Mouse (Mus musculus) liver, embryonic 12.5 days (tissue): ENCODE measurements at regions not wholly inside any gene's neighbourhood (a gene's known extent, or its start where the extent isn't known, plus 50 kb on each side); places are given as distances from the start of the nearest gene placed in this dataset.

Experiments used
- ATAC-seq: fragments of 200-750 bp; cut with Nextera tagmentation; 2 replicates; pipeline ENCODE4 v1.8.0; 2017; ENCODE audit warnings: moderate number of reproducible peaks, mild to moderate bottlenecking, moderate library complexity
- H3K27ac ChIP-seq: fragments of 300-500 bp; sonication (generic); 2 replicates; pipeline ENCODE4 v1.5.1; 2016; ENCODE audit warnings: mild to moderate bottlenecking
- H3K27me3 ChIP-seq: fragments of 300-500 bp; sonication (generic); replicated peaks from 2 replicates; pipeline ENCODE4 v1.6.1; 2016; ENCODE audit warnings: mild to moderate bottlenecking, moderate library complexity
- H3K36me3 ChIP-seq: fragments of 300-500 bp; sonication (generic); 2 replicates; pipeline ENCODE4 v1.6.1; 2016; ENCODE audit warnings: mild to moderate bottlenecking, moderate library complexity
- H3K4me1 ChIP-seq: fragments of 300-500 bp; sonication (generic); 2 replicates; pipeline ENCODE4 v1.6.1; 2016
- H3K4me2 ChIP-seq: fragments of 300-500 bp; sonication (generic); 2 replicates; pipeline ENCODE4 v1.6.1; 2016; ENCODE audit warnings: mild to moderate bottlenecking, moderate library complexity
- H3K4me3 ChIP-seq: fragments of 300-500 bp; sonication (generic); 2 replicates; pipeline ENCODE4 v1.5.1; 2016; ENCODE audit warnings: mild to moderate bottlenecking, moderate library complexity
- H3K9ac ChIP-seq: fragments of 300-500 bp; sonication (generic); 2 replicates; pipeline ENCODE4 v1.6.1; 2016; ENCODE audit warnings: mild to moderate bottlenecking, moderate library complexity
- H3K9me3 ChIP-seq: fragments of 300-500 bp; sonication (generic); replicated peaks from 2 replicates; pipeline ENCODE4 v1.6.1; 2016; ENCODE audit warnings: mild to moderate bottlenecking, moderate library complexity
- WGBS: fragments of 180-500 bp; shearing (Covaris S2); methylation state at CpG from one replicate; pipeline ENCODE4 v1.1.7; 2016; ENCODE audit not compliant: insufficient replicate concordance; 5-methylcytosine and 5-hydroxymethylcytosine counted together

DNA sequence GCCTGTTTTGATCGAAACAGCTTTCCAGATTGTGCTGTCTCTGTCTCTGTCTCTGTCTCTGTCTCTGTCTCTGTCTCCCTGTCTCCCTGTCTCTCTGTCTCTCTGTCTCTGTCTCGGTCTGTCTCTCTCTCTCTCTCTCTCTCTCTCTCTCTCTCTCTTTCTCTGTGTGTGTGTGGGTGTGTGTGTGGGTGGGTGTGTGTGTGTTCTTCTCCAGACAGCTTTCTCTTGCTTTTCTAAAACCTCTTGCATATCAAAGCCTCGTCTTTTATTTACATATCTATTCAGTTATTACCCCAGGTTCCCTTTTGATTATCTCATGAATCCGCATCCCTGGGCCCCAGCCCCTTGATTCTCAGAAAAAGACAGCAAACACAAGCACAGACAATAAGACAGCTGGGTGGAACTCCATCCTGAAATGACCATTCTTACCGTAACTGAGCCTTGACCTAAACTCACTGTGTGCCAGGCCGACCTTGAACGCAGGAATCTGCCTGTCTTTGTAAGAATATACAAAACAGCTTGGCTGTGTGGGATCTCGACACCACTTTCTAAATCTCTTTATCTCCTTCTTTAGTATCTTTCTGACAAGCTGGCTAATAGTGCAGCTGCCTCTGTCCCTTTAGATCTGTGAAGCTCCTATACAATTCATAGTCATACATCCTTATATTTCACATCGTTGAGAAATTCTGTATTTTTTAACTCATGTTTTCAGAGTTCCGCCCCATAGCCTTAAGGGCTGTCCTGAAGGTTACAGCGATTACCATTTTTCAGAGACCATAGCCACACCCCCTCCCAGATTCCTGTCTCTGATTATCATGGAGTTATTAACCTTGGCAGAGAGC is 141.3 kb downstream of the Rnd3 start:
- no peak for ATAC-seq
- H3K27ac ChIP-seq = no peak overlapping the region
- no peaks in the 10 kb centered on the region for H3K27me3 ChIP-seq
- H3K9ac ChIP-seq = no peak overlapping the region
- H3K36me3 ChIP-seq = no peaks in the 10 kb centered on the region
- no peaks in the 10 kb centered on the region for H3K9me3 ChIP-seq
- H3K4me1 ChIP-seq = no peaks in the 10 kb centered on the region
- no peak overlapping the region for H3K4me3 ChIP-seq
- WGBS = 64% methylated on average over 11 of the region's 11 CpGs
- H3K4me2 ChIP-seq = no peak overlapping the region

DNA sequence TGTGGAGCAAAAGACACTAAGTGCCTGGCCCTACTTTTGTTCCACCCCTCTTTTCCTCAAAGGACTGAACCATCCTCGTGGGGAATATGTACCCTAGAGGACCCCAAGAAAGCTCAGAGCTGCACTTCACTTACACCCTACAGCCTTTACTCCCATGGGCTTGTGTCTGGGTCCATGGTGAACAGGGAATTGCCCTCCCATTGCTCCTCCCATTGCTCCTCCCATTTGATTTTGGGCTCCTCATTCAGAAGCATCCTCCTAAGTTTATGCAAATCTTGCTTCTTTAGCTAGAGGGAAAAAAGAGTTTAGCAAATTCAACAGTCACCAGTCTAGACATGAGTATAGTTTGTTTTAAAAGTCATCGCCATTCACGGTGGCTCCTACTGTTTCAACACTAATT is 142.1 kb downstream of the Rnd3 start:
- WGBS = 53% methylated on average over 3 of the region's 3 CpGs

DNA sequence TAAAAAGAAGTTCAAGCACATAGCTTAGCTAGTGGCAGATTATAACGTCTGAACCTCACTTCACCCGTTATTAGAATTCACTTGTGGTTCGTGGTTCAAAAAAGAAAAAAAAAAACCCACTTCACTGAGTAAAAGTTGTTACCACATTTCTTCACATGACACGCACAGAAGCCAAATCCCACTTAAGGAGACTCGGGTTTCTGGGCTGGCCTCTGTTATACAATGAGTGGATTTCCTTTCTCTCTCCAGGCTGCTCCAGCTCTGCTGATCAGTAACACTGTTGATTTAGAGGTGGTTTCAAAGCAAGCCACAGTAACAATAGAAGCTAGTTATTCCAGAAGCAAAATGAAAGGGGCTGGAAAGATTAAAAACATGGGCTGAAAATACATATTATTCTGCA is 147.4 kb downstream of the Rnd3 start:
- Histone ChIP-seq H3K27me3 (no peaks in the 10 kb centered on the region), H3K27ac (no peak overlapping the region), H3K9me3 (no peaks in the 10 kb centered on the region), H3K9ac (no peak overlapping the region), H3K4me1 (no peaks in the 10 kb centered on the region), H3K4me3 (no peak overlapping the region), H3K4me2 (no peak overlapping the region), H3K36me3 (no peaks in the 10 kb centered on the region)
- WGBS = 58% methylated on average over 5 of the region's 5 CpGs
- ATAC-seq = no peak

More for the DNA sequence above, 142.1 kb downstream of the Rnd3 start:
- Histone ChIP-seq H3K9me3 (no peaks in the 10 kb centered on the region), H3K4me2 (no peak overlapping the region), H3K4me1 (no peaks in the 10 kb centered on the region), H3K36me3 (no peaks in the 10 kb centered on the region), H3K27me3 (no peaks in the 10 kb centered on the region), H3K27ac (no peak overlapping the region), H3K4me3 (no peak overlapping the region), H3K9ac (no peak overlapping the region)
- ATAC-seq = no peak

DNA sequence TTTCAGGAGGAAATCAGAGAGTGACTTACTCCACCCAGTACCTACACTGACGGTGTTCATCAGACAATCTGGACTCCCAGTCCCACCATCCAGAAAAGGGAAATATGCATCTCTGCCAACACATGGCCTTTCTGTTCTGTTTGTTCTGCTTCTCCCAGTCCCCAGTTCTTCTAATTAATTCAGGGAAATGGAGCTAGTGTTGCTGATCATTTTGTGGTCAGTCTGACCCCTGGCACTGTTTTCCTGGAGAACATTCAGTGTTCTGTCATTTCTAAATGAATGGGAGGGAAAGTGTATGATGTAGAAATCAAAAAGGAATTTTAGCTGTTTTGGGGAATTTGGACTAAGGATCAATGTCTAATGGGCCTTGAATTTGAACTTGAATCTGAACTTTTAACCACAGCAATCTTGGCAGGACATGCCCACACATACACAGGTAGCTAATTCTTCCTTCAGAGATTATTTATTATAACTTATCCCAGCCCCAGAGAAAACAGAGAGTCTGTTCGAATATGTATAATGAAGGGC is 165.0 kb downstream of the Rnd3 start:
- H3K36me3 ChIP-seq = no peaks in the 10 kb centered on the region
- no peak overlapping the region for H3K4me2 ChIP-seq
- H3K4me1 ChIP-seq = no peaks in the 10 kb centered on the region
- WGBS = 61% methylated on average over 2 of the region's 2 CpGs
- H3K4me3 ChIP-seq = no peak overlapping the region
- H3K27ac ChIP-seq = no peak overlapping the region
- no peaks in the 10 kb centered on the region for H3K9me3 ChIP-seq
- H3K9ac ChIP-seq = no peak overlapping the region
- ATAC-seq = no peak
- H3K27me3 ChIP-seq = no peaks in the 10 kb centered on the region

DNA sequence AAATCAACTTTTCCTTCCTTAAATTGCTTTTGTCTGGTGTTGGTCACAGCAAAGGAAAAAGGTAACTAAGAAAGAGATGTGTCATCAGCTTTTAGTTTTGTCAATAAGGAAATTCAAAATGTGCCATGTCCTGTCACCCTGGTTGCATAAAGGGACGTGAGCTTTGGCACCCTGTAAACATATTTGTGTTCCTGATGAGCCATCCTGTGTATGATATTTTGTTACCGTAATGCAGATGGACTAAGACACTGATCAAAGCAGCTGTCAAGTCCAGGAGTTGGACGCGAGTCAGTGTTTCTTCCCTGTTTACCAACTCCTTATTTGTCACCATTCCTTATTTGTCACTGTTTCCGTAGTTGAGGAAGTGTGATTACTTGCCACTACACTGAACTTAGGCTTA is 166.3 kb downstream of the Rnd3 start:
- H3K27me3 ChIP-seq = no peaks in the 10 kb centered on the region
- no peak overlapping the region for H3K27ac ChIP-seq
- H3K4me1 ChIP-seq = no peaks in the 10 kb centered on the region
- no peaks in the 10 kb centered on the region for H3K9me3 ChIP-seq
- no peak overlapping the region for H3K4me3 ChIP-seq
- H3K9ac ChIP-seq = no peak overlapping the region
- ATAC-seq = no peak
- WGBS = 60% methylated on average over 5 of the region's 5 CpGs
- H3K4me2 ChIP-seq = no peak overlapping the region
- no peaks in the 10 kb centered on the region for H3K36me3 ChIP-seq

DNA sequence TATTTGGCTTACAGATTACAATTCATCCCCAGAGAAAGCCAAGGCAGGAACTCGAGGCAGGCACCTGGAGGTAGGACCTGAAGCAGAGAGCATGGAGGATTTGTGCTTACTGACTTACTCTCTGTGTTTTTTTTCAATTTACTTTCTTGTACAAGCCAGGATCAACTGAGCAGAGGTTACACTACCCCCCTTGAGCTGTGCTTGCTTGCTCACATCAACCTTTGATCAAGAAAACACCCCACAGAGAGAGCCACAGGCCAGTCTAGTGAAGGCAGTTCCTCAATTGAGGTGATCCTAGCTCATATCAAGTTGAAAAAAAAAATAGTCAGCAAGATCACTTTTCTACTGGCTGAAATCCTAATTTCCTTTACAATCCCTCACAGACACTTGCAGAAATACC is 170.6 kb downstream of the Rnd3 start:
- H3K27me3 ChIP-seq = no peaks in the 10 kb centered on the region
- no peak for ATAC-seq
- no peak overlapping the region for H3K4me3 ChIP-seq
- no peaks in the 10 kb centered on the region for H3K9me3 ChIP-seq
- no peak overlapping the region for H3K9ac ChIP-seq
- H3K27ac ChIP-seq = no peak overlapping the region
- 54% methylated on average over 1 of the region's 1 CpGs for WGBS
- no peak overlapping the region for H3K4me2 ChIP-seq
- H3K4me1 ChIP-seq = no peaks in the 10 kb centered on the region
- H3K36me3 ChIP-seq = no peaks in the 10 kb centered on the region

DNA sequence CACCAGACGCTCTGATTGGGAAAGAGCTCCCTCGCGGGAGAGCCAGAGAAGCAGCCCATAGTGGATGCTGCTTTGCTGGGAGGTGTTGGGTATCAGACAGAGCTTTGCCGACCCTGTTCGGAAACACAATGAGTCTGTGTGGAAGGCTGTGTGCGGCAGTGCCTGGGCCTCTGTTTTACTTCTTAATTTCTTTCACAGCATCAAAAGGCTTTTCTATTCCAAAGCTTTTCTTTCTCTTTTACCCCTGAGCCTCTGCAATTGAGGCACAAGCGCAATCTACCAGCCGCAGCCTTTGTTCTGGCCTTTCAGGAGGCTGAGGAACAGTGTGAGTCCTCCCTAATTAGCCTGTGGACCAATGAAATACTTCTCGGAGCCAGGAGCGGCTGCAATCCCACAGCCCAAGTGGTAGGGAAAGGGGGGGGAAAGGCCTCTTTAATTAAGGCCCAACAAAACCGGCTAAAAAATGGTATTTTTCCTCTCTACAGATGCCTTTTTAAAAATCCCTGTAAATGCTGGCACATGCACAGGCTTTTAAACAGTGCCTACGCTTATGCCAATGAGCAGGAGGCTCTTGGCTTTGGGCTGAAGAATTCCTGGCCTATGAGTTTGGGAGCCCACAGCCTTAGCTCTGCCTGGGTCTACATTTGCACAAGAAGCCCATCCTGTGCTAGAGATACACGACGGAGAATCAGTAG is 177.6 kb downstream of the Rnd3 start:
- Histone ChIP-seq H3K4me2 (no peak overlapping the region), H3K27ac (no peak overlapping the region), H3K27me3 (no peaks in the 10 kb centered on the region), H3K4me1 (no peaks in the 10 kb centered on the region), H3K4me3 (no peak overlapping the region), H3K36me3 (no peaks in the 10 kb centered on the region), H3K9me3 (no peaks in the 10 kb centered on the region), H3K9ac (no peak overlapping the region)
- no peak for ATAC-seq
- 32% methylated on average over 14 of the region's 14 CpGs for WGBS

DNA sequence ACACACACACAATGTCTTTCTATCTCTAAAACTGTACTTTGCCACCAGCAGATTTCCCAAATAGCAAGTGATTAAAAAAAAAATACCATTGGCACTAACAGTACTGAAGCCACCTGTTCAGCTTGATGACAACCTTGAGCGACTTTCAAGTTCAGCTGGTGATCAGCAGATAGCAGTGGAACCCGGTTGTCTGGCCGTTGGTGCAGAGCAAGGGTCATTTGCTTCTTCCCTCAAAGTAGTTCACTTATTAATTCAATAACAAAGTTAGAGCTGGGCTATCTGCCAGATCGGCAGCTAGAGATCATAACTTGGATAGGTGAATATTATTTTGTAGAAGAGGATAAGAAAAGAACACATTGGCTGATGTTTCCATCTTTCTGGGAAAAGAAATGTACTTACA is 180.5 kb downstream of the Rnd3 start:
- 70% methylated on average over 4 of the region's 4 CpGs for WGBS

DNA sequence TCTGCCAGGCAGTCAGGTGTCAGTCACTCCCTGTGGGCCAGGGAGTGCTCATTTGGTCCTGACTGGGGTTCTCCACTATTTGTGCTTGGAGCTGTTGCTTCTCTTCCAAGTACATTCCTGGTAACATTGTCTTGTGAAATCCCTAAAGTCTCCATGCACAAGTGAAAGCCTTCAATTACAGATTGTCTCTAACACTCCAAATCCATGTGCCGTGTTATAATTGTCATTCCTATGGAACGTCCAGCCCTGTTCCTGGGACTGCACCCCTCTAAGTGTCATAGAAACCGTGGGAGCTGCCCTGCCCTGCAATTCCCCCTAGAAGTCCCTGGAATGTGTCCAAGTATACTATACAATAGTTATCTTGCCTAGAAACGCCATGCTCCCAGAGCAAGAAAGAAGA is 181.1 kb downstream of the Rnd3 start:
- no peaks in the 10 kb centered on the region for H3K4me1 ChIP-seq
- 65% methylated on average over 4 of the region's 4 CpGs for WGBS
- ATAC-seq = no peak

More for the DNA sequence above, 180.5 kb downstream of the Rnd3 start:
- no peak overlapping the region for H3K9ac ChIP-seq
- no peaks in the 10 kb centered on the region for H3K36me3 ChIP-seq
- H3K9me3 ChIP-seq = no peaks in the 10 kb centered on the region
- H3K27ac ChIP-seq = no peak overlapping the region
- no peaks in the 10 kb centered on the region for H3K27me3 ChIP-seq
- no peaks in the 10 kb centered on the region for H3K4me1 ChIP-seq
- no peak overlapping the region for H3K4me3 ChIP-seq
- no peak for ATAC-seq
- H3K4me2 ChIP-seq = no peak overlapping the region

DNA sequence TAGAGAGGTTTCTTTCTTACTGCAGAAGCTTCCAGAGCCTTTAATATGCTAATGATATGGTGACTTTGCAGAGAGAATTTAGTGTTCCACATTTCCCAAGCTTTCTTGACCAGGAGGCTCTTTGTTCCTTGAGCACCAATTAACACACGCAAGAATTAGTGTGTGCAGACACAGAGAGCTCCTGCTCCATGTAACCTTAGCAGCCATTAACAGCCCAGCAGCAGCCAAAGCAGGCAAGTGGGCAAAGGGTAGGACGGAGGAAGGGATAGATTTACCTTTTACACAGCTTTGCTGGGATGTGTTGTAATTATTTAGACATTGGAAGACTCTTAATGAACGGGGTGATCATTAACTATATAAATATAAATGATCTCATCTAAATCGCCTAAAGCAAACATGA is 181.8 kb downstream of the Rnd3 start:
- Histone ChIP-seq H3K4me1 (no peaks in the 10 kb centered on the region), H3K9me3 (no peaks in the 10 kb centered on the region), H3K27ac (no peak overlapping the region), H3K4me3 (no peak overlapping the region), H3K9ac (no peak overlapping the region), H3K27me3 (no peaks in the 10 kb centered on the region), H3K36me3 (no peaks in the 10 kb centered on the region), H3K4me2 (no peak overlapping the region)
- no peak for ATAC-seq
- 58% methylated on average over 4 of the region's 4 CpGs for WGBS

More for the DNA sequence above, 181.1 kb downstream of the Rnd3 start:
- Histone ChIP-seq H3K36me3 (no peaks in the 10 kb centered on the region), H3K4me3 (no peak overlapping the region), H3K27ac (no peak overlapping the region), H3K4me2 (no peak overlapping the region), H3K9me3 (no peaks in the 10 kb centered on the region), H3K9ac (no peak overlapping the region), H3K27me3 (no peaks in the 10 kb centered on the region)

DNA sequence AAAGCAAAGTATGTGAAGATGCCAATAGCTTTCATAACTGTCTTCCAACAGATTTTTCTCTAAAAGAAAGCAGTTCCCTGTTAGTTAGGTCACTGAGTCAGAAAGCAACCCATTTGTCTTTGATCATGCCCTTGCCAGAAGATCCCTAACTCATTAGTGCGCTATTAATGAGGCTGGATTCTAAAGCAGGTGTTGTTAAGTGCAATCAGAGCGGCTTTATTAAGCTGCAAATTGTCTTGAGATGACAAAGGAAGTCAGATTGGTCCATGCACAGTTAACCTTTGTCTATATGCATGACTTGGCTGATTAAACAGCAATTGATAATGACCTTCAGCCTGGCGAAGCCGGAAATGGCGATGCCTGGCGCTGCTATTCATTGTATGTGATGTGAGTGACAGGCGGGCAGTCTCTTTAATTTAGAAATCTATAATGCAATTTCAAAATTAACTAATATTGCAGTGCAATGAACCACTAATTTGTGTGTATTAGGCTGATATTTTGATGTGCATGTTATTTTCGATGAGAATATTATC is 183.4 kb downstream of the Rnd3 start:
- Histone ChIP-seq H3K9ac (no peak overlapping the region), H3K36me3 (no peaks in the 10 kb centered on the region), H3K4me2 (no peak overlapping the region), H3K9me3 (no peaks in the 10 kb centered on the region), H3K27ac (no peak overlapping the region), H3K4me1 (no peaks in the 10 kb centered on the region), H3K27me3 (no peaks in the 10 kb centered on the region), H3K4me3 (no peak overlapping the region)
- WGBS = 77% methylated on average over 8 of the region's 8 CpGs
- ATAC-seq = no peak

DNA sequence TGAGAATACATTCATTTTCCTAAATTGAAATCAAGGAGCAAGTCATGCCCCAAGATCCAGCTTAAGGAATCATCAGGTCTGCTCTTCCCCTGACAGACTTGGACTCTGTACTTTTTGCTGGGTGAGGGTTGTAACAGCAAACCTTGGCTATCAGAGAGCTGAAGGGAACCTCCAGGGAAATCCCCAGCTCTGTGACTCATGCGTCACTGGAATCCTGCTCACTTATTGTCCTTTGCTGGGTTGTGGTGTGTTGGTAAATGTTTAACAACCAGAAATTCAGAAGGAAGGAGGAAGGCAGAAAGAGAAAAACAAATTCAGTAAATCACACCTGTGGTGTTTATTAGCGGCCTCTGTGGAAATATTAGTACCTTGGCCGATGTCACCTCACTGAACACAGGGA is 184.8 kb downstream of the Rnd3 start:
- 0 out of 2 replicates have a peak, but pooled peaks have one; percentile 40 for ATAC-seq
- H3K4me2 ChIP-seq = no peak overlapping the region
- no peaks in the 10 kb centered on the region for H3K27me3 ChIP-seq
- H3K36me3 ChIP-seq = no peaks in the 10 kb centered on the region
- no peak overlapping the region for H3K9ac ChIP-seq
- no peak overlapping the region for H3K27ac ChIP-seq
- H3K4me1 ChIP-seq = no peaks in the 10 kb centered on the region
- 77% methylated on average over 3 of the region's 3 CpGs for WGBS
- no peak overlapping the region for H3K4me3 ChIP-seq
- no peaks in the 10 kb centered on the region for H3K9me3 ChIP-seq
